Mouse (Mus musculus): ENCODE measurements around the gene Sipa1l2. TPM values are rescaled to one million over a fixed set of nuclear protein-coding genes. Genes with fewer than 3 reads are reported as not detected.

The Sipa1l2 gene
- total and polyA plus RNA-seq, 3 experiments, result 0.05 TPM; not detected in 2

GRCm38 (mm10) chr8:125542893-125543613 is 26.6 kb downstream of the Sipa1l2 start:
- H3K4me1 ChIP-seq (ENCODE audit: insufficient read depth, low read depth, low read length), result no peaks in the 10 kb centered on the region
- H3K36me3 ChIP-seq (replicated peaks), result no peaks in the 10 kb centered on the region
- ATAC-seq (ENCODE audit: extremely low read depth, insufficient number of reproducible peaks, low FRiP score, poor library complexity, severe bottlenecking) (no peak), DNase-seq (ENCODE audit: low spot score) (no peak)
- TF ChIP-seq POLR2AphosphoS5 (IDR thresholded peaks at IDR 0.05; ENCODE audit: insufficient replicate concordance, low read depth, low read length), result no peak
- TF ChIP-seq TAL1 (conservative IDR thresholded peaks at IDR 0.05; ENCODE audit: low read depth, low read length), result no peak
- no peak for TF ChIP-seq CTCF (IDR thresholded peaks at IDR 0.05; ENCODE audit: low read depth, low read length)
- TF ChIP-seq GATA1 (IDR thresholded peaks at IDR 0.05; ENCODE audit: borderline replicate concordance, low read length), result no peak
- TF ChIP-seq GATA2 (IDR thresholded peaks at IDR 0.05; ENCODE audit: borderline replicate concordance, low read depth, low read length), result no peak
- no peak overlapping the region; the same call in 1 of the 2 replicates for H3K4me3 ChIP-seq (ENCODE audit: low read depth, low read length)
- no peaks in the 10 kb centered on the region for H3K27me3 ChIP-seq (ENCODE audit: insufficient read depth, low read length)
- H3K9me3 ChIP-seq (replicated peaks), result peaks cover 93% of the 10 kb centered on the region

- ATAC-seq (ENCODE audit: extremely low read depth, insufficient number of reproducible peaks, low FRiP score, poor library complexity, severe bottlenecking), result no peak
- no peak for DNase-seq (ENCODE audit: low spot score)
- no peaks in the 10 kb centered on the region for H3K4me1 ChIP-seq (ENCODE audit: insufficient read depth, low read depth, low read length)
- H3K36me3 ChIP-seq (replicated peaks), result no peaks in the 10 kb centered on the region
- H3K27me3 ChIP-seq (ENCODE audit: insufficient read depth, low read length), result no peaks in the 10 kb centered on the region
- no peak for TF ChIP-seq GATA2 (IDR thresholded peaks at IDR 0.05; ENCODE audit: borderline replicate concordance, low read depth, low read length)
- TF ChIP-seq CTCF (IDR thresholded peaks at IDR 0.05; ENCODE audit: low read depth, low read length), result no peak
- TF ChIP-seq TAL1 (conservative IDR thresholded peaks at IDR 0.05; ENCODE audit: low read depth, low read length), result no peak
- no peak for TF ChIP-seq GATA1 (IDR thresholded peaks at IDR 0.05; ENCODE audit: borderline replicate concordance, low read length)
- TF ChIP-seq POLR2AphosphoS5 (IDR thresholded peaks at IDR 0.05; ENCODE audit: insufficient replicate concordance, low read depth, low read length), result no peak
- peak overlapping the region; percentile 27; the same call in 1 of the 2 replicates for H3K4me3 ChIP-seq (ENCODE audit: low read depth, low read length)
- H3K9me3 ChIP-seq (replicated peaks), result peaks cover 85% of the 10 kb centered on the region
These were observed 30.3 kb downstream of the Sipa1l2 start for GRCm38 (mm10) chr8:125539056-125540013.

GRCm38 (mm10) chr8:125538265-125538664 is 31.3 kb downstream of the Sipa1l2 start:
- DNase-seq (ENCODE audit: low spot score), result no peak
- Histone ChIP-seq H3K4me1 (ENCODE audit: insufficient read depth, low read depth, low read length) (no peaks in the 10 kb centered on the region), H3K27me3 (ENCODE audit: insufficient read depth, low read length) (no peaks in the 10 kb centered on the region), H3K4me3 (ENCODE audit: low read depth, low read length) (no peak overlapping the region), H3K36me3 (replicated peaks) (no peaks in the 10 kb centered on the region), H3K9me3 (replicated peaks) (peaks cover 87% of the 10 kb centered on the region)
- no peak for TF ChIP-seq POLR2AphosphoS5 (IDR thresholded peaks at IDR 0.05; ENCODE audit: insufficient replicate concordance, low read depth, low read length)
- no peak for TF ChIP-seq TAL1 (conservative IDR thresholded peaks at IDR 0.05; ENCODE audit: low read depth, low read length)
- no peak for TF ChIP-seq GATA2 (IDR thresholded peaks at IDR 0.05; ENCODE audit: borderline replicate concordance, low read depth, low read length)
- no peak for TF ChIP-seq GATA1 (IDR thresholded peaks at IDR 0.05; ENCODE audit: borderline replicate concordance, low read length)
- TF ChIP-seq CTCF (IDR thresholded peaks at IDR 0.05; ENCODE audit: low read depth, low read length), result no peak
- ATAC-seq (ENCODE audit: extremely low read depth, insufficient number of reproducible peaks, low FRiP score, poor library complexity, severe bottlenecking), result no peak

- H3K4me3 ChIP-seq (ENCODE audit: low read depth, low read length), result no peak overlapping the region
- ATAC-seq (ENCODE audit: extremely low read depth, insufficient number of reproducible peaks, low FRiP score, poor library complexity, severe bottlenecking), result no peak
- TF ChIP-seq POLR2AphosphoS5 (IDR thresholded peaks at IDR 0.05; ENCODE audit: insufficient replicate concordance, low read depth, low read length) (no peak), TAL1 (conservative IDR thresholded peaks at IDR 0.05; ENCODE audit: low read depth, low read length) (no peak), GATA1 (IDR thresholded peaks at IDR 0.05; ENCODE audit: borderline replicate concordance, low read length) (no peak), CTCF (IDR thresholded peaks at IDR 0.05; ENCODE audit: low read depth, low read length) (no peak)
- no peaks in the 10 kb centered on the region for H3K27me3 ChIP-seq (ENCODE audit: insufficient read depth, low read length)
- no peaks in the 10 kb centered on the region for H3K36me3 ChIP-seq (replicated peaks)
- peaks cover 82% of the 10 kb centered on the region for H3K9me3 ChIP-seq (replicated peaks)
- H3K4me1 ChIP-seq (ENCODE audit: insufficient read depth, low read depth, low read length), result no peaks in the 10 kb centered on the region
- DNase-seq (ENCODE audit: low spot score), result no peak
These were observed 35.9 kb downstream of the Sipa1l2 start for GRCm38 (mm10) chr8:125533709-125534108.

- no peaks in the 10 kb centered on the region for H3K27me3 ChIP-seq (ENCODE audit: insufficient read depth, low read length)
- peaks cover 82% of the 10 kb centered on the region for H3K9me3 ChIP-seq (replicated peaks)
- DNase-seq (ENCODE audit: low spot score), result no peak
- no peaks in the 10 kb centered on the region for H3K36me3 ChIP-seq (replicated peaks)
- H3K4me3 ChIP-seq (ENCODE audit: low read depth, low read length), result no peak overlapping the region
- TF ChIP-seq GATA2 (IDR thresholded peaks at IDR 0.05; ENCODE audit: borderline replicate concordance, low read depth, low read length) (no peak), POLR2AphosphoS5 (IDR thresholded peaks at IDR 0.05; ENCODE audit: insufficient replicate concordance, low read depth, low read length) (no peak), CTCF (IDR thresholded peaks at IDR 0.05; ENCODE audit: low read depth, low read length) (no peak), GATA1 (IDR thresholded peaks at IDR 0.05; ENCODE audit: borderline replicate concordance, low read length) (no peak), TAL1 (conservative IDR thresholded peaks at IDR 0.05; ENCODE audit: low read depth, low read length) (no peak)
- ATAC-seq (ENCODE audit: extremely low read depth, insufficient number of reproducible peaks, low FRiP score, poor library complexity, severe bottlenecking), result no peak
- H3K4me1 ChIP-seq (ENCODE audit: insufficient read depth, low read depth, low read length), result no peaks in the 10 kb centered on the region
These were observed 36.7 kb downstream of the Sipa1l2 start for GRCm38 (mm10) chr8:125532953-125533352.

- H3K4me3 ChIP-seq (ENCODE audit: low read depth, low read length), result no peak overlapping the region
- ATAC-seq (ENCODE audit: extremely low read depth, insufficient number of reproducible peaks, low FRiP score, poor library complexity, severe bottlenecking) (no peak), DNase-seq (ENCODE audit: low spot score) (no peak)
- H3K9me3 ChIP-seq (replicated peaks), result peaks cover 82% of the 10 kb centered on the region
- no peaks in the 10 kb centered on the region for H3K4me1 ChIP-seq (ENCODE audit: insufficient read depth, low read depth, low read length)
- H3K36me3 ChIP-seq (replicated peaks), result no peaks in the 10 kb centered on the region
- no peaks in the 10 kb centered on the region for H3K27me3 ChIP-seq (ENCODE audit: insufficient read depth, low read length)
- TF ChIP-seq CTCF (IDR thresholded peaks at IDR 0.05; ENCODE audit: low read depth, low read length), result no peak
- TF ChIP-seq GATA1 (IDR thresholded peaks at IDR 0.05; ENCODE audit: borderline replicate concordance, low read length), result no peak
- TF ChIP-seq POLR2AphosphoS5 (IDR thresholded peaks at IDR 0.05; ENCODE audit: insufficient replicate concordance, low read depth, low read length), result no peak
- no peak for TF ChIP-seq TAL1 (conservative IDR thresholded peaks at IDR 0.05; ENCODE audit: low read depth, low read length)
- TF ChIP-seq GATA2 (IDR thresholded peaks at IDR 0.05; ENCODE audit: borderline replicate concordance, low read depth, low read length), result no peak
These were observed 37.4 kb downstream of the Sipa1l2 start for GRCm38 (mm10) chr8:125532177-125532576.
